Mouse (Mus musculus) stomach, embryonic 16.5 days (tissue): ENCODE measurements around the gene Pvr. TPM values are rescaled to one million over a fixed set of nuclear protein-coding genes. Genes with fewer than 3 reads are reported as not detected.

ENCODE experiments used
- ATAC-seq: fragments of 200-750 bp; cut with Nextera tagmentation; 2 replicates; pipeline ENCODE4 v1.8.0; 2017; ENCODE audit warnings: moderate number of reproducible peaks, moderate TSS enrichment; ENCODE audit not compliant: insufficient read depth, low FRiP score
- H3K27ac ChIP-seq: fragments of 300-500 bp; sonication (generic); 2 replicates; pipeline ENCODE4 v1.5.1; 2014; ENCODE audit warnings: low read length
- H3K27me3 ChIP-seq: fragments of 300-500 bp; sonication (generic); 2 replicates; pipeline ENCODE4 v1.6.1; 2014; ENCODE audit warnings: low read length, control low read depth, mixed read lengths; ENCODE audit not compliant: control insufficient read depth, insufficient read depth
- H3K36me3 ChIP-seq: fragments of 300-500 bp; sonication (generic); 2 replicates; pipeline ENCODE4 v1.6.1; 2014; ENCODE audit warnings: low read length; ENCODE audit not compliant: control insufficient read depth, insufficient read depth
- H3K4me1 ChIP-seq: fragments of 300-500 bp; sonication (generic); 2 replicates; pipeline ENCODE4 v1.6.1; 2014; ENCODE audit warnings: low read length, control low read depth, mixed read lengths; ENCODE audit not compliant: control insufficient read depth, insufficient read depth
- H3K4me2 ChIP-seq: fragments of 300-500 bp; sonication (generic); 2 replicates; pipeline ENCODE4 v1.6.1; 2014; ENCODE audit warnings: low read depth, low read length, mixed read lengths
- H3K4me3 ChIP-seq: fragments of 300-500 bp; sonication (generic); replicated peaks from 2 replicates; pipeline ENCODE4 v1.5.1; 2014; ENCODE audit warnings: mild to moderate bottlenecking, low read length
- H3K9ac ChIP-seq: fragments of 300-500 bp; sonication (generic); 2 replicates; pipeline ENCODE4 v1.6.1; 2014; ENCODE audit warnings: low read length
- H3K9me3 ChIP-seq: fragments of 300-500 bp; sonication (generic); replicated peaks from 2 replicates; pipeline ENCODE4 v1.6.1; 2016; ENCODE audit warnings: low read length, control low read depth; ENCODE audit not compliant: control insufficient read depth
- WGBS: fragments of 180-500 bp; shearing (Covaris S2); extraction: QIAGEN DNeasy Blood & Tissue Kit; methylation state at CpG from one replicate; pipeline ENCODE4 v1.1.7; 2014; 5-methylcytosine and 5-hydroxymethylcytosine counted together
- polyA plus RNA-seq: library from polyadenylated mRNA; unstranded; fragments of >200 nt; fragmentation: Nextera tagmentation; extraction: Ambion mirVana; gene quantifications from 2 replicates; pipeline ENCODE4 v1.2.1, GENCODE M21; 2015

Gene Pvr
- polyA plus RNA-seq, 1 experiment from 2014 or later = 15.8 TPM

GRCm38 (mm10) chr7:19865246-19866036 lies 55.5 kb downstream of the Pvr start:
- H3K36me3 ChIP-seq = no peaks in the 10 kb centered on the region
- ATAC-seq = no peak
- H3K4me2 ChIP-seq = no peak overlapping the region
- 63% methylated on average over 8 of the region's 8 CpGs for WGBS
- no peak overlapping the region for H3K9ac ChIP-seq
- H3K4me3 ChIP-seq = no peak overlapping the region
- H3K4me1 ChIP-seq = no peaks in the 10 kb centered on the region
- H3K9me3 ChIP-seq = no peaks in the 10 kb centered on the region
- no peak overlapping the region for H3K27ac ChIP-seq
- no peaks in the 10 kb centered on the region for H3K27me3 ChIP-seq

GRCm38 (mm10) chr7:19864241-19864640 lies 56.7 kb downstream of the Pvr start:
- no peaks in the 10 kb centered on the region for H3K4me1 ChIP-seq
- H3K27me3 ChIP-seq = no peaks in the 10 kb centered on the region
- no peaks in the 10 kb centered on the region for H3K36me3 ChIP-seq
- ATAC-seq = no peak
- no peak overlapping the region for H3K4me2 ChIP-seq
- no peaks in the 10 kb centered on the region for H3K9me3 ChIP-seq
- WGBS = 30% methylated on average over 2 of the region's 2 CpGs
- H3K4me3 ChIP-seq = no peak overlapping the region
- H3K27ac ChIP-seq = no peak overlapping the region
- no peak overlapping the region for H3K9ac ChIP-seq

GRCm38 (mm10) chr7:19861199-19861598 lies 59.8 kb downstream of the Pvr start, which contains the start of gene Ceacam16:
TSS of gene Ceacam16 (minus strand) at chr7:19861299.
- no peaks in the 10 kb centered on the region for H3K4me1 ChIP-seq
- no peak within 1 kb of the TSS for H3K4me2 ChIP-seq
- 78% methylated on average over 9 of the region's 9 CpGs for WGBS
- no peaks in the 10 kb centered on the region for H3K27me3 ChIP-seq
- H3K9me3 ChIP-seq = no peaks in the 10 kb centered on the region
- no peak within 1 kb of the TSS for H3K27ac ChIP-seq
- H3K4me3 ChIP-seq = no peak within 1 kb of the TSS
- no peak for ATAC-seq
- H3K36me3 ChIP-seq = no peaks in the 10 kb centered on the region
- no peak within 1 kb of the TSS for H3K9ac ChIP-seq

GRCm38 (mm10) chr7:19859740-19860139 lies 61.2 kb downstream of the Pvr start:
- Histone ChIP-seq H3K4me1 (no peaks in the 10 kb centered on the region), H3K27me3 (no peaks in the 10 kb centered on the region), H3K9me3 (no peaks in the 10 kb centered on the region), H3K9ac (no peak overlapping the region), H3K4me3 (no peak overlapping the region), H3K4me2 (no peak overlapping the region), H3K27ac (no peak overlapping the region), H3K36me3 (no peaks in the 10 kb centered on the region)
- 64% methylated on average over 10 of the region's 10 CpGs for whole genome bisulfite sequencing
- ATAC-seq = no peak

GRCm38 (mm10) chr7:19856283-19856682 lies 64.7 kb downstream of the Pvr start:
- ATAC-seq = no peak
- WGBS = 77% methylated on average over 6 of the region's 6 CpGs
- peaks cover 14% of the 10 kb centered on the region for H3K27me3 ChIP-seq

GRCm38 (mm10) chr7:19855663-19856062 lies 65.3 kb downstream of the Pvr start:
- H3K4me1 ChIP-seq = peaks cover 4% of the 10 kb centered on the region; the same call in 1 of the 2 replicates
- H3K36me3 ChIP-seq = no peaks in the 10 kb centered on the region
- ATAC-seq = no peak
- H3K9ac ChIP-seq = no peak overlapping the region
- H3K27me3 ChIP-seq = peaks cover 16% of the 10 kb centered on the region
- H3K27ac ChIP-seq = no peak overlapping the region
- no peak overlapping the region for H3K4me3 ChIP-seq
- WGBS = 77% methylated on average over 5 of the region's 5 CpGs
- no peaks in the 10 kb centered on the region for H3K9me3 ChIP-seq
- H3K4me2 ChIP-seq = no peak overlapping the region

More at GRCm38 (mm10) chr7:19856283-19856682, 64.7 kb downstream of the Pvr start:
- peaks cover 4% of the 10 kb centered on the region; the same call in 1 of the 2 replicates for H3K4me1 ChIP-seq
- H3K36me3 ChIP-seq = no peaks in the 10 kb centered on the region
- no peak overlapping the region for H3K4me3 ChIP-seq
- H3K9me3 ChIP-seq = no peaks in the 10 kb centered on the region
- H3K4me2 ChIP-seq = no peak overlapping the region
- H3K27ac ChIP-seq = no peak overlapping the region
- H3K9ac ChIP-seq = no peak overlapping the region

Other genes starting within 250 kb of the Pvr start
- gene Apoc2, start 243.2 kb downstream of the Pvr start, polyA plus RNA-seq = 80.5 and 93.2 TPM in 2 replicates
- gene Gm44805, start 239.7 kb downstream of the Pvr start, polyA plus RNA-seq = 1.2 and 7.2 TPM in 2 replicates
- gene Apoc4, start 239.7 kb downstream of the Pvr start, polyA plus RNA-seq = 11.4 and 16.8 TPM in 2 replicates
- 38.3 and 53.4 TPM in 2 replicates for gene Apoc1, start 228.5 kb downstream of the Pvr start, polyA plus RNA-seq
- 385 and 438 TPM in 2 replicates for gene Apoe, start 222.0 kb downstream of the Pvr start, polyA plus RNA-seq
- gene Tomm40, start 205.7 kb downstream of the Pvr start, polyA plus RNA-seq = 65.2 and 81.8 TPM in 2 replicates
- 98.6 and 104 TPM in 2 replicates for gene Nectin2, start 170.7 kb downstream of the Pvr start, polyA plus RNA-seq
- gene Bcam, start 150.1 kb downstream of the Pvr start, polyA plus RNA-seq = 118 and 122 TPM in 2 replicates
- gene Cblc, start 124.4 kb downstream of the Pvr start, polyA plus RNA-seq = 31.2 and 32.9 TPM in 2 replicates
- gene Bcl3, start 98.4 kb downstream of the Pvr start, polyA plus RNA-seq = 9.2 TPM in 2 replicates
- gene Gm19345, start 69.2 kb downstream of the Pvr start, polyA plus RNA-seq = 0.31 and 0.36 TPM in 2 replicates
- gene Ceacam16, start 59.9 kb downstream of the Pvr start, polyA plus RNA-seq = not detected in 2 replicates
- 3.2 and 4.8 TPM in 2 replicates for gene Ceacam19, start 33.2 kb downstream of the Pvr start, polyA plus RNA-seq
- gene Igsf23, start 29.6 kb upstream of the Pvr start, polyA plus RNA-seq = 3.1 and 3.8 TPM in 2 replicates
- gene Ceacam20, start 44.3 kb upstream of the Pvr start, polyA plus RNA-seq = 0.27 and 0.39 TPM in 2 replicates
- gene Nlrp9b, start 70.3 kb upstream of the Pvr start, polyA plus RNA-seq = not detected in 2 replicates
- gene Vmn1r91, start 178.5 kb upstream of the Pvr start, polyA plus RNA-seq = not detected in 2 replicates
- gene Gm16442, start 201.4 kb upstream of the Pvr start, polyA plus RNA-seq = not detected in 2 replicates
- not detected in 2 replicates for gene Vmn1r93, start 217.9 kb upstream of the Pvr start, polyA plus RNA-seq
- gene Vmn1r94, start 247.2 kb upstream of the Pvr start, polyA plus RNA-seq = not detected in 2 replicates